Mouse (Mus musculus) monocyte, adult 2 months (primary cell): Measurements from ENCODE around the gene Asb4.

Source experiments
- DNase-seq, 2 experiments: peaks; one replicate each; pipeline ENCODE4 v3.0.0; 2022; ENCODE audit warnings: low spot score in 2 of 2, low read depth in 1 of 2

Asb4 gene

DNA sequence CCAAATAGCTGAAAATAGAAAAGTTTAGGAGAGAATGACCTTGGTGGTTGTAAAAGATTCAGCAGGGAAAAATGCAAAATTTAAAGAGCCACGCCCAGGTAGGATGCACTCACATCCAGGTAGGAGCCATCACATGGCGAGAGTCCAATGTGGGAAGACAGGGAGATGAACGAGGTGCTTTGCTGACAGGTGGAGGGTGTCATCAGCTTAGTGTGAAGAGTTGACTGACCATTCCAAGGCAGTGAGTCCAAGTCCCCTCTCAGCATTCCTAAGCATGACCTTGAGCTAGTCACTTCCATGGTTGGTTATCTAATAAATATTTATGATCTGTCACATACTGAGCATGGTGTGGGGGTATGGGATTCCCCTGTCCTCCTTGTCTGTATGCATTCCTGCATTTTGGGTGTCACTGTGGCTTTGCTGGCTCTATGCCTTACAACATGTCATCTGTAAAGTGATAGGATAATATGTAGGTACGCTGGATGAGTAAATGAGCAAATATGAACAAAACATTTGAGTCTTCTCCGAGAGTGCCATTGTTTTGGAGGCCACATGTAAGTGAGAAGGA is 61.2 kb downstream of the Asb4 start:
- no peak for DNase-seq

DNA sequence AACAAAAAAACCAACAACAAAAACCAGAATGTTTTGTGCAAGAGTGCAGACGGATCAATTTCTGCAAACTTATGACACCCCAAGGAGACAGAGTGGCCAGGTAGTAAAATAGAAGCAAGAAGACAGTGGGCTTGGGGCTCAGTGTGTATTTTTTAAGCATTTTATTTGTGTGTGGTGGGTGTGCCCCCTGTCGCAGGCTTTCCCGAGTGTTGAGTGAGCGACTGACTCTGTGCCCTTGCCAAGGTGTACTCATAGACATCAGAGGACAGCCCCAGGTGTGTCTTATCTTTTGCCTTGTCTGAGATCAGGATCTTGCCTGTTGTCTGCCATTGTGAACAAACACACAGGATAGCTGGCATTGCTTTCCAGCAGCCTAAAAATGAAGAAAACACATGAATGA is 63.8 kb downstream of the Asb4 start:
- DNase-seq = no peak

DNA sequence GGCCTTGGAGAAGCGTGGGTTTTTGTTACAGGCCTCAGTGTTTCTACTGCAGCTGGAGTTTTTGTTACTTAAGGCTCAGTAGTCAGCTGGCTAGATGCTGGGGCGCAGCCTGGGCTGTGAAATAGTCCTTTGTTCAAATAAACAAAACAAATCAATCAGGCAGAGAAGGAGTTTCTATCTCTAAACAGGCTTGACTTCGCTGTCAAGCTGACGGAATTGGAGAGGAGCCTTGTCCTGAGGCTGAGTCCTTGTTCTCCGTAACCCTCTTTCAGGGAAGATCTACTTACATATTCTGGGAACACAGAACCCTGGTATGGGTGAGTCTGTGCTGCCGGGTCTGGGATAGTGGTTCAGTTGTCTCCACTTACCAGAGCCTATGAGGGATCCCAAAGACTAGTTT is 64.4 kb downstream of the Asb4 start:
- no peak for DNase-seq

DNA sequence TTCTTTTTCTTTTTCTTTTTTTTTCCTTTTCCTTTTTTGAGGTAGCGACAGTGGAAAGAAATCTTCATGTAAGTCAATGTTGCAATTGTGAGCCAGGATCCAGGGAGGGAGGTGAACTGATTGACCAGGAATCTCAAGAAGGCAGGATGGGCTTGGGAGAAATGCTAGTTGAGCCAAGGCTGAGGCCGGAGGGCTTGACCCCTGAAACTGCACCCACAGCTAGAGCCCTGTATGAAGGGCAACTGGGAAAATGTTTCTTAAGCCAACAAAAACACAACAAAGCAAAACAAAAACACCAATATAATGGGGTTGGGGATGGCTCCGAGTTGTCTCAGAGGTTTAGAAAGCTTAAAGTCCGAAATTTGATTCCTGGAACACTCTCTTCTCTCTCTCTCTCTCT is 65.2 kb downstream of the Asb4 start:
- DNase-seq = no peak

DNA sequence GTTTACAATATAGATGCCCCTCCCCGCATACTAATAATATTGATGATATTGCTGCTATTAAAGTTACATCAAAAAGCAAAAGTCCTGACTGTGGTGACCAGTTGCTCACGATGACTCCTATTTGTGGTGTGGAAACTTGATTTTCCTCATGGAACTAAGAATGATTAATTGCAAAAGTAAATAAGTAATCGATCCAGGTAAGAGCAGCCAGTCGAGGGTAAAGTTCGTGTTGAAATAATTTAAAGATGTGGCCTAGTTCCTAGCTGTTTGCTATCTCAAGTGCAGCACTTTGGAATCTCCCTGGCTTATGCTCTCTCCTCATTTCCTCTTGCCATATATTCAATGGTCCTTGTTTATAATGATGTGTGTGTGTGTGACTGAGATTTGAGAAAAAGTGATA is 66.7 kb downstream of the Asb4 start:
- DNase-seq = no peak

DNA sequence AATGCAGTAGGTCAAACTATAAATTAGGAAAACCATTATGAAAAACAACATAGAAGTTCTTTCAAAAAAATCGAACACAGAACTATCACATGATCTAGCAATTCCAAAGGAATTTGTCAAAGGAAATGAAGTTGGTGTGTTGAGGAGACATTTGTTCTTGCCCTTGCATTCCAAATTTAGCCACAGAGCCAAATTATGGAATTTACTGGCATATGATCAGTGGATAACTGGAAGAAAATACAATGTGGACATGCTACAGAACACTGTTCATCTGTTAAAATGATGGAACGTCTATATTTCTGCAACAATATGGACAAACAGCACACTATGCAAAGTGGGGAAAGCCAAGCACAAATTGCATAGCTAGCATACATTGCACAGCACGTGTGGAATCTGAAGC is 72.7 kb downstream of the Asb4 start:
- no peak for DNase-seq

DNA sequence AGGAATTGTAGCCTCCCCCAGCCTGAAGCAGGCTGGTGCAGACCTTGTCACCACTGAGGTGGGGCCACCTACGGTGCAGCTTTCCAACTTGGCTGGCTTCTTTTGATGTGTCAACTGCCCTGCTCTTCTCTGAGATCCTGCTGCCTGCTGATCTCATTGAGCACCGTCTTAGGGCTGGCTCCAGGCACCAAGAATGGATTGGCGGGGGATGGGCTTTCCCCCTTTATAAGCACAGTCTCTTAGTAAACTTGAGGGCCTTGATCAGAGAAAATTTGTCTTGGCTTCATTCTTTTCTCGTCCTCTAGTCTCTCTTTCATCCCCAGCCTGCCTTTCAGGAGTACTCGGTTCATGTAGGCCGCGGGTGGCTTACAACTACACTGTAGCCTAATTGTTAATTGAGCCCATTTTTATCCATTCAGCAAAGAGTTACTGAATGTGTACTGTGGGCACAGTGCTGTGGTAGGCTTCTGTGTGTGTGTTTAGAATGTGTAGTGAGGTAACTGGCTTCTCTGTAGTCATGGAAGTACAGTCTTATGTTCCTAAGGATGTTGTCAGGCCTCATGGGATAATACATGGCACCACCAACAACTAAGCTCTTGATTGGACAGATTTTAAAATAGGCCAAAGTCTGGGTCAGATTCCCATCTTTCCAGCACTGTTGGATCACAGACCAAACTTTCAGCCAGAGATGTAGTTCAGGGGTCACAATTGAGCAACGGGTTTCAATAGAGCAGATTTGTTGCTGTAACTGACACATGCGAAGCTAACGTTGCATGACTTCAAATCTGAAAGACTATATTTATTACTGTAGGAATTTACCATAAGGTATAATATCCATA is 87.5 kb downstream of the Asb4 start:
- no peak for DNase-seq

DNA sequence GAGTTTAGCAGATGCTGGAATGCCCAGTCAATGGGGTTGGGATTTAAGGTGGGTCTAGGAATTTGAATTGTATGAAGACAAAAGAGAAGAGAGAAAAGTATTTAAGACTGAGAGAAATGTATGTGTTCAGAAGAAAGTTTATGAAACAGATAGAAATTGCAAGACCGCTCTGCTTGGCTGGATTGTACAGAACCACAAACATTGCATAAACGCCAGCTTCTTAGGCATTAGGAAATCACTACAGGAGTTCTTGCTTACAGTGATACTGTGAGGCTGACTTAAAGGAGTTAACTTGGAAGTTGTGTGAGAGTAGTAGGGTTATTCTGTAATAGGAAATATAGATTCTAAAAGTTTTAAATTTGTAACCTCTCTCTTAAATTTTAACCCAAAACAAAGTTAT is 89.5 kb downstream of the Asb4 start:
- DNase-seq = no peak

DNA sequence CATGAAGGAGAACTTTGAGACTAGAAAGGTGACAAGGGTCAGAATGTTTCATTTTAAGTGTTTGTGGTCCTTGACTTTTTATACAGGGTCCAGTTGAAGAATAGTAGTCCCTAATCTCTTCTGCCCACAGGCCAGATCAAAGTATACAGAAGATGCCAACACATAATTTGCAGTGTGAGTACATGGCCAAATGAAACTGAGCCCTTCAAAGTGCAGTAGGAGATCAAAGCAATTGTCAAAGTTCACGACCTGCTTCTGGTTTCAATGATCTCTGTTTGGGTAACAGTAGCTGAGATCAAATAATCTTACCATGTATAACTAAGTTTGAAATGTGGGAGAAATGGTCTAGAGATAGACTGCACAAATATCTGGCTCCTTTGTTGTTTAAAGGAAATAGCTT is 90.8 kb downstream of the Asb4 start:
- no peak for DNase-seq

DNA sequence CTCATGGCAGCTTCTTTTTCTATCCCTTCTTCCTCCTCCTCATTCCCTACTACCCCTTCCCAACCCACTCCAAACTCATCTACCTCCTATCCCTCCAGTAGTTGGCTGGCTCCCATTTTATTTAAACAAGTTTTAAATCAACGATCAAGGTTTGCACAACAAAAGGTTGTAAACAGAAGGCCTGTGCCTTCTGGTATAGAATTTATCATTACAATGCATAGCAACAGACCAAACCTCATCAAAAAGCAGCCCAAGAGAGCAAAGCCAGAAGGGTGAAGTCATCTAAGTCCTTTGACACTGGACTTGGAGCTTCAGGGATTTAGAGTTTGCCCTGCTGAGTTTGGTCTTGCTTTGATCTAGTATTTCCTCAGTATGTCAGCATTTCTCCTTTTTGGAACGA is 97.9 kb downstream of the Asb4 start:
- no peak for DNase-seq

DNA sequence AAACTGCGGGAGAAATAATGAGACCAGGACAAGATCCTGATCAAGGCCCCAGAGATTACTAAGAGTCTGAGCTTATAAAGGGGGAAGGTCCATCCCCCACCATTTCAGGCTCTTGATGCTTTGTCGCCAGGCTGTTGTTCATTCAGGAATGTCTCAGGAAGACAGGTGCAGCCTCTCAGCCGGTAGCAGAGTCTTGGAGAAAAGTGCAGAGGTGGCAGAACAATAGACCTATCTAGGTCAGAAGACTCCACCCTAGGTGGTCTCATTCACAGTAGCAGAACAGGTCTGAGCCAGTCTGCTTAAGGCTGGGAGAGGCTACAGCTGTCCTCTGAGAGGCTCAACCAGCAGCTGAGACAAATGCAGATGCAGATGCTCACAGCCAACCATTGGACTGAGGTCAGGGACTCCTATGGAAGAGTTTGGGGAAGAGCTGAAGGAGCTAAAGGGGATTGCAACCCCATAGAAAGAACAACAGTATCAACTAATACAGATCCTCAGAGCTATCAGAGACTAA is 99.1 kb downstream of the Asb4 start:
- no peak for DNase-seq
